Mouse (Mus musculus) heart, embryonic 16.5 days (tissue): Measurements from ENCODE around the gene Klhl10. TPM values are rescaled to one million over a fixed set of nuclear protein-coding genes. Genes with fewer than 3 reads are reported as not detected.

Experiments used
- ATAC-seq: fragments of 200-750 bp; cut with Nextera tagmentation; replicated peaks from 2 replicates; pipeline ENCODE4 v1.8.0; 2017; ENCODE audit warnings: moderate number of reproducible peaks; ENCODE audit not compliant: insufficient read depth, low FRiP score; ENCODE audit errors: extremely low read depth
- H3K27ac ChIP-seq: fragments of 300-500 bp; sonication (generic); 2 replicates; pipeline ENCODE4 v1.5.1; 2014; ENCODE audit warnings: mild to moderate bottlenecking, low read length, control low read depth, moderate library complexity
- H3K27me3 ChIP-seq: fragments of 300-500 bp; sonication (generic); 2 replicates; pipeline ENCODE4 v1.6.1; 2014; ENCODE audit warnings: low read length, mixed read lengths; ENCODE audit not compliant: control insufficient read depth, insufficient read depth
- H3K36me3 ChIP-seq: fragments of 300-500 bp; sonication (generic); 2 replicates; pipeline ENCODE4 v1.6.1; 2014; ENCODE audit not compliant: control insufficient read depth, insufficient read depth
- H3K4me1 ChIP-seq: fragments of 300-500 bp; sonication (generic); 2 replicates; pipeline ENCODE4 v1.6.1; 2014; ENCODE audit warnings: low read length, mixed read lengths; ENCODE audit not compliant: control insufficient read depth, insufficient read depth
- H3K4me2 ChIP-seq: fragments of 300-500 bp; sonication (generic); 2 replicates; pipeline ENCODE4 v1.6.1; 2014; ENCODE audit warnings: low read depth, mild to moderate bottlenecking, control low read depth, low read length
- H3K4me3 ChIP-seq: fragments of 300-500 bp; sonication (generic); 2 replicates; pipeline ENCODE4 v1.5.1; 2014; ENCODE audit warnings: mild to moderate bottlenecking, control low read depth, low read length
- H3K9ac ChIP-seq: fragments of 300-500 bp; sonication (generic); 2 replicates; pipeline ENCODE4 v1.6.1; 2014; ENCODE audit warnings: low read length, control low read depth
- H3K9me3 ChIP-seq: fragments of 300-500 bp; sonication (generic); replicated peaks from 2 replicates; pipeline ENCODE4 v1.6.1; 2016; ENCODE audit warnings: low read length; ENCODE audit not compliant: control insufficient read depth
- WGBS: fragments of 180-500 bp; shearing (Covaris S2); extraction: QIAGEN DNeasy Blood & Tissue Kit; methylation state at CpG from one replicate; pipeline ENCODE4 v1.1.7; 2014; 5-methylcytosine and 5-hydroxymethylcytosine counted together
- polyA plus RNA-seq: library from polyadenylated mRNA; unstranded; fragments of >200 nt; fragmentation: Nextera tagmentation; extraction: Ambion mirVana; gene quantifications from 2 replicates; pipeline ENCODE4 v1.2.1, GENCODE M21; 2015

The Klhl10 gene
- polyA plus RNA-seq, 1 experiment from 2014 or later: 0.29 TPM

GRCm38 (mm10) chr11:100472197-100472934 lies 30.6 kb downstream of the Klhl10 start, which contains the start of gene Klhl11:
Klhl11 (minus strand) TSS chr11:100472741.
- Histone ChIP-seq H3K4me3 (peak within 1 kb of the TSS; percentile 76), H3K4me1 (peaks cover 16% of the 10 kb centered on the region), H3K27me3 (no peaks in the 10 kb centered on the region), H3K27ac (peak within 1 kb of the TSS; percentile 64), H3K4me2 (peak within 1 kb of the TSS; percentile 96), H3K36me3 (peaks cover 11% of the 10 kb centered on the region), H3K9ac (peak within 1 kb of the TSS; percentile 93), H3K9me3 (no peaks in the 10 kb centered on the region)
- WGBS: under 1% methylated on average over 83 of the region's 83 CpGs
- peak; percentile 95 for ATAC-seq

DNA sequence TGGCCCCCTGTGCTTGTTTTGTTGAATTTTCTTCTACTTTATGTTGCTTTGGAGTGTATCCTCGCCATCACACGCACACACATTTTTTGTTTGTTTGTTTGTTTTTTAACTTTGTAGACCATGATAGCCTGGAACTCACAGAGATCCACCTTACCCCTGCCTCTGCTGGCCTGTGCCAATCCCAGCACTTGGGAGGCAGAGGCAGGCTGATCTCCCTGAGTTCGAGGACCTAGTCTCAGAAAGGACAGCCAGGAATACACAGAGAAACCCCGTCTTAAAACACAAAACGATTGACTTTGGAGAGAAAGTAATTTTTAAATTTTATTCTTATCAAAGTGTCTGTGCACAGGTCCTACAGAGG lies 31.2 kb downstream of the Klhl10 start:
- 41% methylated on average over 5 of the region's 5 CpGs for WGBS
- Histone ChIP-seq H3K27me3 (no peaks in the 10 kb centered on the region), H3K9ac (no peak overlapping the region), H3K4me3 (peak overlapping the region; percentile 76), H3K9me3 (no peaks in the 10 kb centered on the region), H3K4me2 (peak overlapping the region; percentile 29), H3K27ac (no peak overlapping the region), H3K4me1 (peaks cover 16% of the 10 kb centered on the region), H3K36me3 (peaks cover 11% of the 10 kb centered on the region)
- no peak for ATAC-seq

GRCm38 (mm10) chr11:100476281-100476680 lies 34.6 kb downstream of the Klhl10 start:
- no peak overlapping the region for H3K27ac ChIP-seq
- no peak overlapping the region for H3K4me2 ChIP-seq
- H3K9ac ChIP-seq: no peak overlapping the region
- H3K4me1 ChIP-seq: peaks cover 5% of the 10 kb centered on the region
- no peaks in the 10 kb centered on the region for H3K27me3 ChIP-seq
- H3K9me3 ChIP-seq: no peaks in the 10 kb centered on the region
- WGBS: 81% methylated on average over 5 of the region's 5 CpGs
- no peak overlapping the region for H3K4me3 ChIP-seq
- peaks cover 34% of the 10 kb centered on the region for H3K36me3 ChIP-seq
- no peak for ATAC-seq

GRCm38 (mm10) chr11:100479152-100479551 lies 37.4 kb downstream of the Klhl10 start:
- Histone ChIP-seq H3K27me3 (no peaks in the 10 kb centered on the region), H3K9me3 (no peaks in the 10 kb centered on the region), H3K36me3 (peaks cover 52% of the 10 kb centered on the region), H3K9ac (no peak overlapping the region), H3K4me3 (no peak overlapping the region), H3K4me1 (no peaks in the 10 kb centered on the region), H3K4me2 (no peak overlapping the region), H3K27ac (no peak overlapping the region)
- WGBS: 63% methylated on average over 7 of the region's 7 CpGs
- no peak for ATAC-seq

DNA sequence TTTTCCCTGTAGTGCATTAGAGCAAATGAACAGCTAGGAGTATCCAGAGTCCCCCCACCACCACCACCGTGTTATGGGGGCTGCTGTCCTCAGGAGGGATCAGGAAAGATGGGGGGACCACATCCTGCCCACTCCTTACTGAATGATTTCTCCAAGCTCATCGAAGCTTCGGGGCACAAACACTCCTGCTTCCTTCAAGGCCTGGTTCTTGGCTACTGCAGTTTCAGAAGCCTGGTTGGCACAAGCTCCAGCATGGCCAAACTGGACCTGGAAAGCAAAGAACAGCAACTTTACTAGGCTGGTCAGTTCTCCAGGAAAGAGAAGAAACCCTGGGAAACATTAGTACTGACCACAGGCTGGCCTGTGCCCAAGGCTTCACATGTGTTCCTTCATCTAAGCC lies 42.7 kb downstream of the Klhl10 start:
- Histone ChIP-seq H3K27me3 (no peaks in the 10 kb centered on the region), H3K27ac (no peak overlapping the region), H3K4me3 (no peak overlapping the region), H3K4me2 (no peak overlapping the region), H3K36me3 (peaks cover 38% of the 10 kb centered on the region), H3K9me3 (no peaks in the 10 kb centered on the region), H3K4me1 (no peaks in the 10 kb centered on the region), H3K9ac (no peak overlapping the region)
- 99% methylated on average over 3 of the region's 3 CpGs for WGBS
- ATAC-seq: no peak

- 84% methylated on average over 8 of the region's 8 CpGs for WGBS
- no peak overlapping the region for H3K4me3 ChIP-seq
- H3K27me3 ChIP-seq: no peaks in the 10 kb centered on the region
- ATAC-seq: no peak
- H3K9me3 ChIP-seq: no peaks in the 10 kb centered on the region
- no peak overlapping the region for H3K9ac ChIP-seq
- H3K27ac ChIP-seq: no peak overlapping the region
- H3K36me3 ChIP-seq: peaks cover 44% of the 10 kb centered on the region
- no peak overlapping the region for H3K4me2 ChIP-seq
- no peaks in the 10 kb centered on the region for H3K4me1 ChIP-seq
Measured at GRCm38 (mm10) chr11:100485801-100486538, 44.3 kb downstream of the Klhl10 start.

DNA sequence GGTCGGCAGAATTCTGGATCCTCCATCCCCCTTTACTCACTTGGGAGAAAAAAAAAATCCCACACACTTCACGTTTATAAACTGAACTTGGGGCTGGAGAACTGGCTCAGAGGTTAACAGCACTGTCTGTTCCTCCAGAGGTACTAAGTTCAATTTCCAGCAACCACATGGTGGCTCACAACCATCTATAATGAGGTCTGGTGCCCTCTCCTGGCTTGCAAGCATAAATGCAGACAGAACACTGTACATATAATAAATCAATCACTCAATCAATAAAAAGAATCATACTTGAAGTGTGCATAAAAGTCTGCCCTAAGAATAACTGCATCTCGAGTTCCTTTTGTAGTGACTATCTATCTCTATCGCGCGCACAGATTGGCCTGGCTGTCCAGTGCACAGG lies 49.2 kb downstream of the Klhl10 start:
- no peaks in the 10 kb centered on the region for H3K27me3 ChIP-seq
- no peak overlapping the region for H3K27ac ChIP-seq
- no peak overlapping the region for H3K4me2 ChIP-seq
- H3K9ac ChIP-seq: no peak overlapping the region
- H3K4me1 ChIP-seq: no peaks in the 10 kb centered on the region
- peaks cover 54% of the 10 kb centered on the region for H3K36me3 ChIP-seq
- H3K9me3 ChIP-seq: no peaks in the 10 kb centered on the region
- H3K4me3 ChIP-seq: no peak overlapping the region
- no peak for ATAC-seq
- 93% methylated on average over 6 of the region's 6 CpGs for WGBS

GRCm38 (mm10) chr11:100493771-100494170 lies 52.1 kb downstream of the Klhl10 start:
- no peaks in the 10 kb centered on the region for H3K27me3 ChIP-seq
- no peak overlapping the region for H3K4me2 ChIP-seq
- WGBS: 94% methylated on average over 12 of the region's 12 CpGs
- ATAC-seq: no peak
- no peaks in the 10 kb centered on the region for H3K9me3 ChIP-seq
- H3K4me3 ChIP-seq: no peak overlapping the region
- no peaks in the 10 kb centered on the region for H3K4me1 ChIP-seq
- H3K27ac ChIP-seq: no peak overlapping the region
- peaks cover 70% of the 10 kb centered on the region for H3K36me3 ChIP-seq
- H3K9ac ChIP-seq: no peak overlapping the region

- Histone ChIP-seq H3K9ac (no peak overlapping the region), H3K4me1 (no peaks in the 10 kb centered on the region), H3K9me3 (no peaks in the 10 kb centered on the region), H3K27ac (no peak overlapping the region), H3K4me3 (no peak overlapping the region), H3K4me2 (no peak overlapping the region), H3K36me3 (peaks cover 46% of the 10 kb centered on the region), H3K27me3 (no peaks in the 10 kb centered on the region)
- no peak for ATAC-seq
- WGBS: 71% methylated on average over 3 of the region's 3 CpGs
Measured at GRCm38 (mm10) chr11:100500241-100500640, 58.5 kb downstream of the Klhl10 start.
